Mouse (Mus musculus) lung, embryonic 15.5 days (tissue): ENCODE data around the gene Fgfr2. TPM values are rescaled to one million over a fixed set of nuclear protein-coding genes. Genes with fewer than 3 reads are reported as not detected.

Source experiments
- ATAC-seq: fragments of 200-750 bp; cut with Nextera tagmentation; 2 replicates; pipeline ENCODE4 v1.8.0; 2017; ENCODE audit warnings: moderate number of reproducible peaks, borderline replicate concordance; ENCODE audit not compliant: low FRiP score, low TSS enrichment; ENCODE audit errors: extremely low read depth
- H3K27ac ChIP-seq: fragments of 300-500 bp; sonication (generic); 2 replicates; pipeline ENCODE4 v1.5.1; 2015; ENCODE audit warnings: moderate library complexity, mild to moderate bottlenecking, inconsistent platforms
- H3K27me3 ChIP-seq: fragments of 300-500 bp; sonication (generic); 2 replicates; pipeline ENCODE4 v1.6.1; 2015; ENCODE audit warnings: inconsistent platforms
- H3K36me3 ChIP-seq: fragments of 300-500 bp; sonication (generic); 2 replicates; pipeline ENCODE4 v1.6.1; 2015; ENCODE audit warnings: inconsistent platforms
- H3K4me1 ChIP-seq: fragments of 300-500 bp; sonication (generic); 2 replicates; pipeline ENCODE4 v1.6.1; 2015; ENCODE audit warnings: inconsistent platforms
- H3K4me2 ChIP-seq: fragments of 300-500 bp; sonication (generic); 2 replicates; pipeline ENCODE4 v1.6.1; 2015; ENCODE audit warnings: inconsistent platforms, mild to moderate bottlenecking, moderate library complexity
- H3K4me3 ChIP-seq: fragments of 300-500 bp; sonication (generic); 2 replicates; pipeline ENCODE4 v1.5.1; 2015; ENCODE audit warnings: mild to moderate bottlenecking, inconsistent platforms
- H3K9ac ChIP-seq: fragments of 300-500 bp; sonication (generic); 2 replicates; pipeline ENCODE4 v1.6.1; 2015; ENCODE audit warnings: inconsistent platforms
- H3K9me3 ChIP-seq: fragments of 300-500 bp; sonication (generic); 2 replicates; pipeline ENCODE4 v1.6.1; 2016; ENCODE audit warnings: inconsistent platforms
- WGBS: fragments of 180-500 bp; shearing (Covaris S2); methylation state at CpG from one replicate; pipeline ENCODE4 v1.1.7; 2015; 5-methylcytosine and 5-hydroxymethylcytosine counted together
- polyA plus RNA-seq: library from polyadenylated mRNA; unstranded; fragments of >200 nt; fragmentation: Nextera tagmentation; extraction: Ambion mirVana; gene quantifications from 2 replicates; pipeline ENCODE4 v1.2.1, GENCODE M21; 2015

Gene Fgfr2
- polyA plus RNA-seq, 1 experiment from 2014 or later, result 160 TPM

DNA sequence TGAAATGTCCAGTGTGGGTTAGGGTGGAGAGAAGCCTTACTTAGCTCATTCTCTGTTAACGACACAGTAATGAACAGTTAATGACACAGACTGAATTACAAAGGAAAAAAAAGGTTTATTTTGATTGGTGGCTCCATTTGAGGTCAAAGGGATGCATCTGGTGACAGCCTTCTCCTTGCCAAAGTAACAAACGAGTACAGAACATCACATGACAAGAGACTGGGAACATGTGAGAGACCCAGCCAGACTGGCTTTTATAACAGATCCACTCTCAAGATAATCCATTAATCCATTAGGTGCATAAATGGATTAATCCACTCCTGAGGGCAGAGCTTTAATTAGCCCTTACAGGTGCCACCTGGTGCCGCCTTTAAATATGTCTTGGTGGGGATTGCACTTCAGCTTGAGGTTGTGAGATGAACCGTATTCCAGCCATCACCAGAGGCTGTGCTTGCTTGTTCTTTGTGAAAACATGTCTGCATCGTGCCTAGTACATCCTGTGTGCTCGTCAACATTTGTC, 2470.1 kb downstream of the Fgfr2 start:
- Histone ChIP-seq H3K36me3 (no peaks in the 10 kb centered on the region), H3K4me2 (no peak overlapping the region), H3K9me3 (no peaks in the 10 kb centered on the region), H3K27me3 (no peaks in the 10 kb centered on the region), H3K4me3 (no peak overlapping the region), H3K4me1 (peaks cover 47% of the 10 kb centered on the region), H3K9ac (no peak overlapping the region), H3K27ac (no peak overlapping the region)
- WGBS, result 78% methylated on average over 6 of the region's 6 CpGs
- no peak for ATAC-seq

DNA sequence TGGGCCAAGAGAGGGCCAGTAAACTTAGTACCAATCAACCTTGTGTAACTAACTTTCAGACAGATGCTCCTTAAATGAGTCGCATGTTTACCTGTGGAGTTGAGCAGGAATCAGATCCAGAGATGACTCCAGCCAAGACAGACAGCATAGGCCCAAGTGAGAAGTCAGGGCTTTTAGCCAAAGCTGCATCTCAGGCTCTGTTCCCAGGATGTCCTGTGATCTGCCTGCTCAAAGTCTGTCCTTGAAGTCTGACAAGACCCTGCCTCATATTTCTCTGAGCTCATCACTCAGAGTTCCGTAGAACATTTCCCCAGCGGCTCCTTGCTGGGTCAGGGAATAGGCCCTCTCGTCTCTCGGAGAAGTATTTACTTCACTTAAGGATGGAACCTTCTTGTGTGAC, 2472.5 kb downstream of the Fgfr2 start:
- Histone ChIP-seq H3K9ac (no peak overlapping the region), H3K4me1 (peaks cover 48% of the 10 kb centered on the region), H3K4me3 (no peak overlapping the region), H3K36me3 (no peaks in the 10 kb centered on the region), H3K4me2 (no peak overlapping the region), H3K27me3 (no peaks in the 10 kb centered on the region), H3K27ac (no peak overlapping the region), H3K9me3 (no peaks in the 10 kb centered on the region)
- WGBS, result 61% methylated on average over 5 of the region's 5 CpGs
- ATAC-seq, result no peak

DNA sequence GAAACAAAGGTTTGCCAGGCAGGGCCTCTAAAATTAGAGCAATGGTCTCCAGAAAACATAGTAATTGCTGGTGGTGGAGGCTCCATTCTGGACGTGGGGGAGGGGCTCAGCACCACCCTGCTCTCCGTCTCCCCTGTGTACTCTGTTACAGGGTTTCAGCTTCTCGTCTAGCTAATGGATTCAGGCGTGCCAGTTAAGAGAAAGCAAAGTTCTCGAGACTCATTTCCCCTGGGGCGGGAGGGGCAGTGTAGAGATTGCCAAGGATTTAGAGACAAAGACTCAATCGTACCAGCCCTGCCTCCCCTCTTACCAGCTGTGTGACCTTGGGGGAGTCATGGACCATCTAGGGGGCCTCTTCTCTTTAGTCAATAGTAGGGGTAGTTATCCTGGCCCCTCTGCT, 2473.9 kb downstream of the Fgfr2 start:
- ATAC-seq, result no peak
- Histone ChIP-seq H3K4me3 (no peak overlapping the region), H3K4me2 (no peak overlapping the region), H3K27ac (no peak overlapping the region), H3K4me1 (peaks cover 43% of the 10 kb centered on the region), H3K9ac (no peak overlapping the region), H3K27me3 (no peaks in the 10 kb centered on the region), H3K9me3 (no peaks in the 10 kb centered on the region), H3K36me3 (no peaks in the 10 kb centered on the region)
- 30% methylated on average over 7 of the region's 7 CpGs for WGBS

DNA sequence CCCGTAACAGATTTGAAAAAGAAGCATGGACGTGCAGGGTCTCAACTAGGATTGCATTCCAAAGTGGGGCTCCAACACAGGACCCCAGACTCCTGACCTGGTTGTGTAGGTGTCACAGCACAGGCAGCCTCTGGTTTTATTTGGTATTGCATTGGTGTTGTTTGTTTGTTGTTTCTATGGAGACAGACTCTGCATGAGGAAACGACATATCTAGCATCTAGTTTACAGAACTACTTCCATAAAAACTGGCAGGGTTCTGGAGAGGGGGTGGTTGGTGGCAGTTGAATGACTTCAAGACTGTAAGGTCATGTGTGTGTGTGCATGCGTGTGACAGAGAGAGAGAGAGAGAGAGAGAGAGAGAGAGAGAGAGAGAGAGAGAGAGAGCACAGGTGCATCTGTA, 2475.1 kb downstream of the Fgfr2 start:
- ATAC-seq, result no peak
- H3K36me3 ChIP-seq, result no peaks in the 10 kb centered on the region
- WGBS, result 73% methylated on average over 4 of the region's 4 CpGs
- H3K4me1 ChIP-seq, result peaks cover 38% of the 10 kb centered on the region
- no peak overlapping the region for H3K27ac ChIP-seq
- H3K9ac ChIP-seq, result no peak overlapping the region
- peak overlapping the region; percentile 94; the same call in 1 of the 2 replicates for H3K4me2 ChIP-seq
- no peaks in the 10 kb centered on the region for H3K27me3 ChIP-seq
- no peak overlapping the region for H3K4me3 ChIP-seq
- no peaks in the 10 kb centered on the region for H3K9me3 ChIP-seq

DNA sequence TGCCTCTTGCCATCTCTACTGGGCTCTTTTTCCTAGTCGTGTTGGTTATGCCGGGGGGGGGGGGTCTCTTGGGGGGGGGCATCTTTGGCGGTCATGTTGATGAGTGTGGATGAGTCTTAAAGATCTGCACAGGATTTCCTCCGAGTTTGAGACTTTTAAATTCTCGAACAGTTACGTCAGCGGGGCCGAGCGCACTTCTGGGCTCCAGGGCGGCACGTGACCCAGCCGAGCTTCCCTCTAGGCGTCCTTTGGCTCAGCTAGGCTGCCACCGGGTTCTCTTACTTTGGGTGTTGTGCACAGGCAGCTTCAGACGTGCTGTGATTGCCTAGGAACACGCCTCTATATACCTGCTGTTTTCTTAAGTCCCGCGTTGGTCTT, 2476.4 kb downstream of the Fgfr2 start:
- ATAC-seq, result peak; percentile 82
- H3K4me3 ChIP-seq, result peak overlapping the region; percentile 75
- H3K4me1 ChIP-seq, result peaks cover 46% of the 10 kb centered on the region

DNA sequence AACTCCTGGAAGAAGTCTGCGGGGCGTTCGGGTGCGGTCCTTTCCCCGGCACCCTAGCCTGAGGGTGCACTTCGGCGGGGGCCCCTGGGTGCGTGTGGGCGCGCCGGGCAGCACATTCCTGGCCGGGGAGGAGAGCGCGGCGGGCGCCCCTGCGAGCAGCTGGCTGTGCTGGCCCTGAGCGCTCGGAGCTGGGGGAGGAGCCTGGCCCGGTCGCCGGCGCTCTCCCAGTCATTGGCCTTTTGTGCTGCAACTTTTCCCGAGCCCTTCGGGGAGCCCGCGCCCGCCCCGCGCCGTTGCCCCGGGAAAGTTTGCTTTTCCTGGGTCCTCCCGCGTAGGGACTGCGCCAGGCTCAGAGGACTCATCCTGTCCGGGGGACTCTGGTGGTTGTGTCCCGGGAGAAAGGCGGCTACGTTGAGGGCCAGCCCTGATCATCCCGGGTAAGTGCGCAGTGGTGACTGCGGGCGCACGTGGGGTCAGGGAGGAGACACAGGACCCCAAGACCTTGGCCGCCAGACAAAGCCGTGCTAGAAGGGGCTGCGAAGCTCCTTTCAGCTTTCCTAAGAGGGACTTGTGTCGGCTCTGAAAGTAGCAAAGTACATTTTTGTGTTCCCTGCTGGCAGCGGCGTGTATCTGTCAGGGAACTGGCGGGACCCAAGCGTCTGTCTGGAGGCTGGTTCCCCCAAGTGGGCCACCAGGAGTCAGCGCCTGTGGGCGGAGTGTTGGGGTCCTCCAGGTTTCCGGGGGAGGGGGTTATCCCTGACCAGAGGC, 2477.0 kb downstream of the Fgfr2 start:
- Histone ChIP-seq H3K9me3 (no peaks in the 10 kb centered on the region), H3K4me1 (peaks cover 50% of the 10 kb centered on the region), H3K9ac (peak overlapping the region; percentile 86), H3K27me3 (no peaks in the 10 kb centered on the region), H3K4me3 (peak overlapping the region; percentile 75), H3K27ac (peak overlapping the region; percentile 98), H3K36me3 (no peaks in the 10 kb centered on the region), H3K4me2 (peak overlapping the region; percentile 94)
- peak; percentile 88 for ATAC-seq
- WGBS, result under 1% methylated on average over 52 of the region's 55 CpGs

More for the DNA sequence above, 2476.4 kb downstream of the Fgfr2 start:
- under 1% methylated on average over 18 of the region's 18 CpGs for WGBS
- Histone ChIP-seq H3K9ac (peak overlapping the region; percentile 86), H3K36me3 (no peaks in the 10 kb centered on the region), H3K4me2 (peak overlapping the region; percentile 94), H3K9me3 (no peaks in the 10 kb centered on the region), H3K27me3 (no peaks in the 10 kb centered on the region), H3K27ac (peak overlapping the region; percentile 98)

DNA sequence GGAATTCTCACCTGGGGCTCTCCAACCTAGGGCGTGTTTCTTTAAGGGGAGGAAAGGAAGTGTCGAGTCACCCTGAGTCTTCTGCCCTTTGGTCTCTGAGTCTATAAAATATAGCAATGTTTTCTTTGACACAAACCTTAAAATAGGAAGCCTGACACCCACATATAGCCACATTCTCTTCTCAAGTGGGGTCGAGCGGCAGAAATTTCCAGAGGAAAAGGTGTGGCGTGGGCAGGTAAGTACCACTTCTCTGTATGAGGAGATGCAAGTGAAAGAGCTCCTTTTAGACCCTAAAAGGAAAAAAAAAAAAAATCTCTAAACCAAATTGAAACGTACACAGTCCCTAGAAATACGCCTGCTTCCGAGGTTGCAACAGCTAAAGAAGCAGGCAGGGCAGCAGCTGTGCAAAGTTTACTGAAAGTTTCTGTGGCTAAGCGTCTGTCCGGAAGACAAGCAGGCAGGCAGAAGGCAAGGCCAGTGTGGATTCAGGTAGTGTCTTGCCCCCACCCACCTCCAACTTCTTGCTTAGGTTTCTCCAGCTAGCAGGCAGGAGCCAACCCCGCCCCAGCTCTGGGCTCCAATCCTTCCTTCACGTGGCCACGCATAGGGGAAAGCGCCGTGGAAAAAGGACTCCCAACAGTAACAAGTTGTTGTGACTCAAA, 2477.7 kb downstream of the Fgfr2 start:
- Histone ChIP-seq H3K4me3 (peak overlapping the region; percentile 75), H3K9me3 (no peaks in the 10 kb centered on the region), H3K4me1 (peaks cover 55% of the 10 kb centered on the region), H3K4me2 (peak overlapping the region; percentile 94), H3K27me3 (no peaks in the 10 kb centered on the region), H3K36me3 (no peaks in the 10 kb centered on the region), H3K9ac (peak overlapping the region; percentile 86), H3K27ac (peak overlapping the region; percentile 98)
- ATAC-seq, result peak; percentile 36
- WGBS, result 10% methylated on average over 15 of the region's 15 CpGs

DNA sequence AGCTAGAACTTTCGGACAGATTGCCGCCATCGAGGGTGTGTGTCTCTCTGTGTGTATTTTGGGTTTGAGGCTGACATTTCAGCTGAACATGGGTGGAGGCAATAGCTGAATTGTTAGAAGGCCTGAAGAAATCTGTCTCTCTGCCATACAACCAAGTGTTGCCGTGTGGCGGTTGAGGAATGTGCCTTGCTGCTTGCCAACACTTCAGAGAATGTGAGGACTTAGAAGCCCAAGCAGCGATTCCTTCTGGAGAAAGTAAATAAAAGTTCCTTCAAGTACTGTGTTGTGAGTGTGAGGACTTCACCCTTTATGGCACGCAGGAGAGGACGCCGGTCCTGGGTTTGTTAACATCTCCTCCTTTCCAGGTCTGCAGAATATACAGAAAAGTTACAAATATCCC, 2482.5 kb downstream of the Fgfr2 start:
- WGBS, result 44% methylated on average over 9 of the region's 9 CpGs
- H3K9me3 ChIP-seq, result no peaks in the 10 kb centered on the region
- H3K9ac ChIP-seq, result no peak overlapping the region
- H3K27me3 ChIP-seq, result no peaks in the 10 kb centered on the region
- H3K4me1 ChIP-seq, result peaks cover 43% of the 10 kb centered on the region
- H3K4me3 ChIP-seq, result no peak overlapping the region
- peak; percentile 41; the same call in 1 of the 2 replicates for ATAC-seq
- H3K27ac ChIP-seq, result peak overlapping the region; percentile 88
- H3K36me3 ChIP-seq, result no peaks in the 10 kb centered on the region
- H3K4me2 ChIP-seq, result no peak overlapping the region

DNA sequence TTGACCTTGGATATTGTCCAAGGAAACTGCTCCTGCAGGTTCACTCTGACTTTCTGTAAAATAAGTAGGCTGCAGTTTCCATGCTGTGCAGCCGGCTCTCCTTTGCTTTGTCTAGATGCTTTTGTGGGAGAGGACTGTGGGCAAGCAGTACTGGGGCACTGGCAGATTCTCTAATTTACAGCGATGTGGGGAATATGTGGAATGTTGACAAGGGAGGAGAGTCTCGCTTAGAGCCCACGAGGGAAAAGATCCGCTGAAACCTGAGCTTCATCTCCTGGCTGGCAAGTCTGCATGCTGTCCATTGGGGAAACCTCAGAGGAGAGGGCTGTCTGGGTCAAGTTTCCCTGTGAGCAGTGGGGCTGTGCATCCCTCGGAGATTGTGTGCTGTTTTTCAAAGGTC, 2485.3 kb downstream of the Fgfr2 start:
- no peaks in the 10 kb centered on the region for H3K36me3 ChIP-seq
- H3K9me3 ChIP-seq, result no peaks in the 10 kb centered on the region
- ATAC-seq, result no peak
- no peaks in the 10 kb centered on the region for H3K27me3 ChIP-seq
- H3K27ac ChIP-seq, result peak overlapping the region; percentile 7; the same call in 1 of the 2 replicates
- H3K9ac ChIP-seq, result no peak overlapping the region
- peaks cover 29% of the 10 kb centered on the region for H3K4me1 ChIP-seq
- no peak overlapping the region for H3K4me3 ChIP-seq
- no peak overlapping the region for H3K4me2 ChIP-seq
- 23% methylated on average over 6 of the region's 6 CpGs for WGBS

DNA sequence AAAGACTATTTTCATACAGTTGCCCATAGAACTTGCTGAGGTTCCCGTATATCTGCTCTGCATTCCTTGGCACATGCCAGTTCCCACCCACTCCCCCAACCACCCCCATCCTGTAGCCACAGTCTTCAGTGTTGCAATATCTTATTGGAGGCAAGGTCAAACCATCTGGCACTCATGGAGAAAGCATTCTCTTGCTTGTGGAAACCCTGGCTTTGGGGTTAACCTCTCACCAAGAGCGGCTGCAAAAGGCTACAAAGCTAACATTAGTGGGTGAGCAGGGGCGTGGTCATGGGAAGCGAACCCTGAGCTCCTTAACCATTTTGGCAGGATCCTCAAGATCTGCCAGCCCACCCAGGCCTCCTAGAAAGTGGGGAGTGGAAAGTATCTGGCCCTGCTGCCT, 2486.2 kb downstream of the Fgfr2 start:
- no peak for ATAC-seq
- H3K9me3 ChIP-seq, result no peaks in the 10 kb centered on the region
- no peaks in the 10 kb centered on the region for H3K36me3 ChIP-seq
- no peaks in the 10 kb centered on the region for H3K27me3 ChIP-seq
- H3K27ac ChIP-seq, result no peak overlapping the region
- H3K9ac ChIP-seq, result no peak overlapping the region
- 64% methylated on average over 4 of the region's 4 CpGs for WGBS
- H3K4me3 ChIP-seq, result no peak overlapping the region
- no peak overlapping the region for H3K4me2 ChIP-seq
- peaks cover 25% of the 10 kb centered on the region for H3K4me1 ChIP-seq

DNA sequence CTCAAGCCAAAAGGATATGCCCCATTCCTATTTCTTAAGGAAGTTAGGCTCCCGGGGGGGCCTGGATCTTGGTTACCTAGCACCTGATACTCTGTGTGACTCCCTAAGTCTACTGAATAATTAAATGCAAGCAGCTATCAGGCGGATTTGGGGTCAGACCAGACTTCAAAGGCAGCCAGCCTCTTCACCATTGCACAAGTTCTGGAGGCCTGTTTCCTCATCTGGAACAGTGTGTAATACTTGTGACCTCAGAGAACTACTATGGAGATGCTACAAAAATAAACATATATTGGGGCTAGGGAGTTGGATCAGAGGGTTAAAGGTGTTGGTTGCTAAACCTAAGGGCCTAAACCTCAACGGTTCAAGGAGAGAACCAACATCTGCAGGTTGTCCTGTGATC, 2486.9 kb downstream of the Fgfr2 start:
- H3K9me3 ChIP-seq, result no peaks in the 10 kb centered on the region
- H3K9ac ChIP-seq, result no peak overlapping the region
- WGBS, result 67% methylated on average over 3 of the region's 3 CpGs
- no peaks in the 10 kb centered on the region for H3K36me3 ChIP-seq
- H3K27ac ChIP-seq, result no peak overlapping the region
- no peak for ATAC-seq
- H3K4me3 ChIP-seq, result no peak overlapping the region
- no peak overlapping the region for H3K4me2 ChIP-seq
- peaks cover 24% of the 10 kb centered on the region for H3K4me1 ChIP-seq
- no peaks in the 10 kb centered on the region for H3K27me3 ChIP-seq

DNA sequence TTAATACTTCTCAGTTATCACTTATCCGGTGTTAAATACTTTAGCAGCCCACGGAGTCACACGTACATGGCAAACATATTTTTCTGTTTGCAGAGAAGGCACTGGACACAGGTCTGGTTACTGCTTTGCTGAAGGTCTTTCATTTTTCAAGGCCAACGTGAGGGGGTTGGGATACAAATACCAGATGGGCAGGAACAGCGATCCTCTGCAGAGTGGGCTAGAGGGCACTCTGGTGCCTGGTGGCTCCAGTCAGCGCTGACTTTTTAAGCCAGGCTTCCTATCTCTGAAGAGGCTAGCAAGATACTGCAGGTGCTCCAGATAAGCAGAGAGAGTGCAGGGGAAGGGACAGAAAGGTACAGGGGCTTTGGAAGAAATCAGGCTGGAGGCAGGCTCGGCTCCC, 2487.9 kb downstream of the Fgfr2 start:
- Histone ChIP-seq H3K27ac (no peak overlapping the region), H3K9me3 (no peaks in the 10 kb centered on the region), H3K9ac (no peak overlapping the region), H3K4me2 (no peak overlapping the region), H3K4me3 (no peak overlapping the region), H3K4me1 (peaks cover 16% of the 10 kb centered on the region), H3K27me3 (no peaks in the 10 kb centered on the region), H3K36me3 (no peaks in the 10 kb centered on the region)
- WGBS, result 31% methylated on average over 7 of the region's 7 CpGs
- no peak for ATAC-seq
